Mouse (Mus musculus) liver, postnatal 0 days (tissue): ENCODE results near the gene Cpe. TPM values are rescaled to one million over a fixed set of nuclear protein-coding genes. Genes with fewer than 3 reads are reported as not detected.
A peak's percentile ranks its signal among the peaks of the same experiment; 100 is the strongest.

Experiments
- ATAC-seq: fragments of 200-750 bp; cut with Nextera tagmentation; 2 replicates; pipeline ENCODE4 v1.8.0; 2017; ENCODE audit warnings: mild to moderate bottlenecking, moderate library complexity
- DNase-seq: peaks from one replicate; pipeline ENCODE4 v3.0.0-alpha.2; 2016
- H3K27ac ChIP-seq: fragments of 300-500 bp; sonication (generic); 2 replicates; pipeline ENCODE4 v1.5.1; 2014; ENCODE audit warnings: antibody characterized with exemption, moderate library complexity, mild to moderate bottlenecking, low read depth
- H3K27me3 ChIP-seq: fragments of 300-500 bp; sonication (generic); 2 replicates; pipeline ENCODE4 v1.6.1; 2014; ENCODE audit warnings: low read length, control low read depth, mixed read lengths; ENCODE audit not compliant: insufficient read depth
- H3K36me3 ChIP-seq: fragments of 300-500 bp; sonication (generic); replicated peaks from 2 replicates; pipeline ENCODE4 v1.6.1; 2014; ENCODE audit warnings: mild to moderate bottlenecking, control low read depth, low read length, moderate library complexity, mixed read lengths; ENCODE audit not compliant: insufficient read depth
- H3K4me1 ChIP-seq: fragments of 300-500 bp; sonication (generic); 2 replicates; pipeline ENCODE4 v1.6.1; 2014; ENCODE audit warnings: antibody characterized with exemption, mild to moderate bottlenecking, control low read depth; ENCODE audit not compliant: insufficient read depth
- H3K4me2 ChIP-seq: fragments of 300-500 bp; sonication (generic); 2 replicates; pipeline ENCODE4 v1.6.1; 2014; ENCODE audit warnings: low read depth, mild to moderate bottlenecking, low read length, moderate library complexity, mixed read lengths
- H3K4me3 ChIP-seq: fragments of 300-500 bp; sonication (generic); 2 replicates; pipeline ENCODE4 v1.5.1; 2014; ENCODE audit warnings: low read depth, low read length
- H3K9ac ChIP-seq: fragments of 300-500 bp; sonication (generic); replicated peaks from 2 replicates; pipeline ENCODE4 v1.6.1; 2014; ENCODE audit warnings: mild to moderate bottlenecking, moderate library complexity
- H3K9me3 ChIP-seq: fragments of 300-500 bp; sonication (generic); 2 replicates; pipeline ENCODE4 v1.6.1; 2016; ENCODE audit warnings: mild to moderate bottlenecking, control low read depth, low read length, mixed read lengths
- CTCF ChIP-seq: sonication (generic); IDR thresholded peaks from 2 replicates; pipeline ENCODE4 v1.5.1; 2016; ENCODE audit warnings: antibody characterized with exemption, low read depth
- EP300 ChIP-seq: IDR thresholded peaks from 2 replicates; pipeline ENCODE4 v1.6.1; 2016; ENCODE audit warnings: antibody characterized with exemption, low read depth, mild to moderate bottlenecking
- WGBS: fragments of 180-500 bp; shearing (Covaris S2); extraction: QIAGEN DNeasy Blood & Tissue Kit; methylation state at CpG from one replicate; pipeline ENCODE4 v1.1.7; 2014; ENCODE audit not compliant: insufficient replicate concordance; 5-methylcytosine and 5-hydroxymethylcytosine counted together
- polyA plus RNA-seq: library from polyadenylated mRNA; unstranded; fragments of >200 nt; fragmentation: Nextera tagmentation; extraction: Ambion mirVana; gene quantifications from 2 replicates; pipeline ENCODE4 v1.2.1, GENCODE M21; 2015

Gene Cpe
- polyA plus RNA-seq, 1 experiment from 2014 or later = 4.7 TPM

GRCm38 (mm10) chr8:64575001-64575400 lies 117.9 kb downstream of the Cpe start:
- H3K27me3 ChIP-seq = no peaks in the 10 kb centered on the region
- H3K4me1 ChIP-seq = no peaks in the 10 kb centered on the region
- H3K9me3 ChIP-seq = no peaks in the 10 kb centered on the region
- no peak overlapping the region for H3K9ac ChIP-seq
- 83% methylated on average over 9 of the region's 9 CpGs for WGBS
- H3K4me2 ChIP-seq = no peak overlapping the region
- TF ChIP-seq CTCF (no peak), EP300 (no peak)
- ATAC-seq (no peak), DNase-seq (no peak)
- H3K27ac ChIP-seq = no peak overlapping the region
- H3K36me3 ChIP-seq = no peaks in the 10 kb centered on the region
- H3K4me3 ChIP-seq = no peak overlapping the region

DNA sequence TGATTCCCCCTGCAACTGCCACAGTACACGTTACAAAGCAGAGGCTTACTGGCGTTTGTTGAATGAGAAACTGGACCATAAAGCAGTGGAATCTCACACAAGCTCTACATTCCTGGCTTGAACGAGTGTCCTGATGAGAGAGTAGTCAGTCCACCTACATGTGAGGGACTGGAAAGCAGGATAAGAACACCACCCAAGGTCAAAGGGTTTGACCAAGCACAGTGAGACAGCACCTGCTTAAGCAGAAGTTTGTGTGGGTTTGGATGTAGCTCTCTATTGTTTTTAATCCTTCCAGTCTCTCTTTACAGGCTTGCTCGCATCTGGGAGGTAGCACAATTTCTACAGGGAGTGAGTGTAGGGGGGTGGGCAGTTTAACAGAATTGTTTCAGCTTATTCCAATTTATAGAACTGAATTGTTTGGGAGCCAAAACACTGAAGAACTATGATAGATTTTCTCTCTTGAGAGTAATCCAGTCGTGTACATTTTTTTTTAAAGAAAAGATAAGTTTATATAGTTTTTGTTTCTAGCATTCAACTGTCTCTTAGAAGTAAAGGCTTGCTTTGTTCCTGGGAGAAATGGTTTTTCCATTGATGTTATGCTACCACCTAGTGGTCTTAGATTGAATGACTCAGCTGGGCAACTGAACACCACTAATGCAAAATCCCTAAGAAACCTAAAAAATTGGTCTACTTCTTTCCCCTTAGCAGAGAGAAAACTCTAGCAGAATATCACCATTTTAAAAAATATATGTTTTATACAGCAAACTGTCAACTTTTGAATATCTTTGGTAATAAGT lies 144.6 kb downstream of the Cpe start:
- H3K4me1 ChIP-seq = no peaks in the 10 kb centered on the region
- H3K36me3 ChIP-seq = no peaks in the 10 kb centered on the region
- H3K4me2 ChIP-seq = no peak overlapping the region
- no peaks in the 10 kb centered on the region for H3K9me3 ChIP-seq
- H3K27ac ChIP-seq = no peak overlapping the region
- DNase-seq = no peak
- no peaks in the 10 kb centered on the region for H3K27me3 ChIP-seq
- 36% methylated on average over 5 of the region's 5 CpGs for WGBS
- H3K9ac ChIP-seq = no peak overlapping the region
- no peak for ATAC-seq
- no peak overlapping the region for H3K4me3 ChIP-seq
- TF ChIP-seq CTCF = peak; percentile 65
- no peak for TF ChIP-seq EP300

DNA sequence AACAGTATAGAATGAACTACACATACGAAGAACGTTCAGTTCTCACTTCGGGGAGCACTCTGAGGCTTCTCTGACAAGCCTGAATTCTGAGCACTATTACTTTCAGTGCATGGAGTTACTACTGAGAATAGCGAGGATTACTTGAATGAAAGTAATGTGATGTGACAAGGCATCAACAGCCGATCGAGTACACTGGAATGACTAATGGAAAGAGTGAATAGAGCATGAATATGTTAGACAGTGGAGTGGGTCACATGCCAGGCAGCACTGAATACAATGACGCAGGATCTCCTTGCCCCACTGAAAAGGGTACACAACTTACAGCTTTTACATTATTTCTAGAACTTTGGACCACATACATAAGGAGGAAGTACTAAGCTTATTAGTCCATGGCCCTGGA lies 149.4 kb downstream of the Cpe start:
- TF ChIP-seq EP300 (no peak), CTCF (no peak)
- DNase-seq = no peak
- H3K9ac ChIP-seq = no peak overlapping the region
- H3K36me3 ChIP-seq = no peaks in the 10 kb centered on the region
- H3K27me3 ChIP-seq = no peaks in the 10 kb centered on the region
- H3K4me3 ChIP-seq = no peak overlapping the region
- no peaks in the 10 kb centered on the region for H3K4me1 ChIP-seq
- no peak overlapping the region for H3K27ac ChIP-seq
- H3K4me2 ChIP-seq = no peak overlapping the region
- no peaks in the 10 kb centered on the region for H3K9me3 ChIP-seq
- ATAC-seq = no peak
- WGBS = 83% methylated on average over 7 of the region's 7 CpGs

Other genes starting within 250 kb of the Cpe start
- 49.9 and 58.4 TPM in 2 replicates for gene Msmo1, start 40.7 kb upstream of the Cpe start, polyA plus RNA-seq
- gene Klhl2, start 157.0 kb upstream of the Cpe start, polyA plus RNA-seq = 6.2 and 6.7 TPM in 2 replicates